Mouse (Mus musculus) activated CD4-positive, CD25-positive, alpha-beta regulatory T cell, adult 4 months (primary cell): Measurements from ENCODE around the gene Klb. TPM values are rescaled to one million over a fixed set of nuclear protein-coding genes. Genes with fewer than 3 reads are reported as not detected.

Experiments
- ATAC-seq: one replicate; pipeline ENCODE4 v1.8.0; 2017
- polyA plus RNA-seq, 2 experiments: library from polyadenylated mRNA; unstranded; fragments of 100-300 nt; shearing (Covaris generic); gene quantifications; one replicate each; pipeline ENCODE4 v1.2.1; 2017

Klb gene
- polyA plus RNA-seq, 2 experiments from 2014 or later, result not detected

DNA sequence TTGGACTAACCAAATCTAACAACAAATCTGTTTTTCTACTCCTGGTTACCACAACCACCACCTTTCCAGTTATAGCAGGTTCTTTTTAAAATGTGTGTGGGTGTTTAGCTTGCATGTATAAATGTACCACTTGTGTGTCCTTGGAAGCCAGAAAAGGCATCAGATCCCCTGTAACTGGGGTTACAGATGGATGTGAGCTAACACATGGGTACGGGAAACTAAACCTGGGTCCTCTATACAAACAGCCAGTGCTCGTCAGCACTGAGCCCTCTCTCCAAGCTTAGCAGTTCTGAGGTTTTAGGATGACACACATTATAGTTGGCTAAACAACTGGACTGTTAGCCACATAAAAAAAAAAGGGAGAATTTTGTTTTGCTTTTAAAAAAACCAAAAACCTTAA, 37.6 kb downstream of the Klb start:
- ATAC-seq, result no peak

DNA sequence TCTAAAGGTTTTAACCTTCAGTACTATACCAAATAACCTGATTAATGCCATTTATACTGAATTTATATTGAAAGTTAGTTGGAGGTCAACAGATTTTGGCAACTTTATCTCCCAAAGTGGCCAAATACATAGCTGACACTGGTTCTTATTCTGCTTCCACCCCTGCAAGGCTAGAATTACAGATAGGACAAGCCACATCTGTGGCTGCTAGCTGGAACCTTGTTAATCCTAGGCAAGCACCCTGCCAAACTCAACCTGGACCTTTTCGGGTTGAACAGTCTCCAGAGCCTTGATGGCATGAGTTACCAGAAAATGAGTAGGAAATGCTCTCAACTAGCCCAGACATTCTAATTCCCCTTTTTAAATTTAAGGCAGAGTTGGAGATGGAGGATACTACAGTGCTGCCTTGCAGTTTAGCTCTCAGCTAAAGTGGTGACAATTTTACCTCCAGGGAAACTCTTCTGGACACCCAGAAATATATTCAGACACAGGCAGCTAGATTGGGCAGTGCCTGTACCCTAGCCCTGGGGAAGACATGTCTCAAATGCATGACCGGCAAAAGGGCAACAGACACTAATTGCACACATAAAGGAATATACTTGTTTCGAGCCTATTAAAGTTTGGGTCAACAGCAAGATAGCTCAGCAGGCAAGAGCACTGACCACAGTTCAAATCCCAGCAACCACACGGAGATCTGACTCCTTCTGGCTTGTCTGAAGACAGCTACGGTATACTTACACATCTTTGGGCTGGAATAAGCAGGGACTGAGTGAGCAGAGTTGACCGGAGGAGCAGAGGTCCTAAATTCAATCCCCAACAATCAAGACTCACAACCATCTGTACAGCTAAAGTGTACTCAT, 39.1 kb downstream of the Klb start:
- ATAC-seq, result no peak

DNA sequence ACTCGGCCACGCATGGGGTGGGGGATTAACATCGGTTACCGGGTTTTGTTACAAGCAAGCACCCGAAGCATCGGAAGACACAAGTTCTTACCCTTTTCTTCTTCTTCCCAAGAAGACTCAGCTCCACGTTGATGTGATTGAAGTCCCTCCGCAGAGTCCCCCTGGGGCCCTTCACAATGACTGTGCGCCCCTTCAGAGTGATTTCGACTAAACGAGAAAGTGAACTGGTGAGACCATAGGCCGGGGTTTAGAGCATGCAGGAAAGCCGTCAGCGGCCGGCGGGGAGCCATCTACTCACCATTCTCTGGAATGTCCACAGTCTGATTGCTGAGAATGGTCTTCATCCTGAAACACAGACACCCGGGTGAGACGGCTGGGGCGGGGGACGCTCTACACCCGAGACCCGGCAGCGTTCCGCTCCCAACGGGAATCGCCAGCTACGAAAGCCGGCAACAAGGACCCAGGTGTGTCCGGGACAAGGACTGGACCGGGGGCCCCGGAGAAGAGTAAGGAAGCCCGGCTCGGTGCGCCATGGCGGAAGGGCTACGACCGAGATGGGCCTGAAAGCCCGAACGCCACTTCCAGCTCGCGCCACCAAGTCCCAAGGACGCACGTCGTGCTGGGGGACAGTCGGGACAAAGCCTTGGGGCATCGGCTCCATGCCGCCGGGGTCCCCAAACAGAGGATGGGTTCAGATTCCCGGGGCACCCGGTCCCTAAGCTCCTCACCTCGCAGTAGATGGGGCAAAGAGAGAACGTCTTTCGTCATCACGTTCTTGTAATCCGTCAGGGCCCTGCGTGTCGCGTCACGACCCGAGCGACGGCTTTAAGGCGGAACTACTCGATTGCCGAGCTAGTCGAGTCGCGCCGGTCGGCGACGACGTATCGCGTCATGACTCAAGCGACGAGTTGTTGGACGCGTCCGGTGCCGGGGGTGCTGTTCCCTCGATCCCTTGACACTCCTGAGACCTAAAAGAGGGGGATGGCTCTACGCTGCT, 42.8 kb downstream of the Klb start, which contains the start of the genes Rpl9 and Lias:
Gene Rpl9 (minus strand): TSS at position 797 of the 997 bp plus-strand sequence.
Gene Lias (plus strand): TSS at position 850 of the 997 bp plus-strand sequence.
- ATAC-seq, result peak; percentile 96

DNA sequence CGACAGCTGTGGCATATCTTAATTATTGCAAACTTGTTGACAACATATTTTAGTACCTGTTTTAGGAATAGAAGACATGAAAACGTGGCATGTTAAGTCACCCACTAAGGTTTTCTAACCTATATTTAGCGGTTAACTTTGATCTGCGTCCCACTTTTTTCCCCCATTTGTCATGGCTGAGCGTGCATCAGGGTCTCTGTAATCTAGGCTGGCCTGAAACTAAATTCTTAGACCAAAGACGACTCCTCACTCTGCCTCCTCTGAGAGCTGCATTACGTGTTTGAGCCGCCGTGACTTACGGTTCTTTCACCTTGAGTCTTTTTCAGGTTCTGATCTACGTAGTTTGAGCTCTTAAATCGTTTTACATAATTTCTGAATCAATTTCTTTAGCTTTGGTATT, 43.6 kb downstream of the Klb start:
- ATAC-seq, result peak; percentile 10

- ATAC-seq, result no peak
These were observed 46.3 kb downstream of the Klb start for GRCm38 (mm10) chr5:65394425-65394824.

DNA sequence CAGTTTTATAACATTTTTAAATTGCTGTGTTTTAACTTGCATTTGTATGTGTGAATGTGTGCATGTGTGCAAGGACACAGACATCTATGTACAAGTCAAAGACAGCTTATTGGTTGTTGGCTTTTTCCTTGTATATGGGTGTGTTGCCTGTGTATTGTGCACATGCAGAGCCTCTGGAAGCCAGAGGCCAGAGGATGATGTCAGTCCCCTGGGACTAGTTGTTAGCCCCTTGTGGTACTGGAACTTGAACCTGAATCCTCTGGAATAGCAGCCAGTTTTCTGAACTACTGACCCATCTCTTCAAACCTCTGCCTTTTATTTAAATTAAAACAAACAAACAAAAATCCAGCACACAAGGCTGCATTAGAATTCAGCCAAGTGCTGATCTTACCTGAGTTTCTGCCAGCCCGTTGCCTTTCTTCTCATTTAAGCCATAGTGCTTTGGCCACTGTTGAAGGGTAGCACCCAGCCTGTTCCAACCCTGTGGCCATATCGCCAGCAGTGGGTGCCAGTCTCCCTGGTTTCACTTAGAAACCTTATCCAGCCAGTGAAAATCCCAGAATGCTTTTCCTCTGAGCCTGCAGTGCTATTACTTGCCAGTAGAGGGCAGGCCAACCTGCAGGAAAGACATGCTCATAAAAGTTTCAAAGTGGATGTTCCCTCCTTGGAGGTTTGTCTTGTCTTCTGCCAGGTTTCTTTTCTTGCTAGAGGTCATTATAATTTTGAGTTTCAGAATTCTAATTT, 53.3 kb downstream of the Klb start:
- peak; percentile 63 for ATAC-seq

- ATAC-seq, result no peak
These were observed 59.9 kb downstream of the Klb start for GRCm38 (mm10) chr5:65407989-65408388.

GRCm38 (mm10) chr5:65415653-65416458, 67.7 kb downstream of the Klb start:
- ATAC-seq, result no peak

- ATAC-seq, result no peak
These were observed 71.0 kb downstream of the Klb start for GRCm38 (mm10) chr5:65419136-65419535.

- ATAC-seq, result no peak
These were observed 72.7 kb downstream of the Klb start for GRCm38 (mm10) chr5:65420822-65421221.

DNA sequence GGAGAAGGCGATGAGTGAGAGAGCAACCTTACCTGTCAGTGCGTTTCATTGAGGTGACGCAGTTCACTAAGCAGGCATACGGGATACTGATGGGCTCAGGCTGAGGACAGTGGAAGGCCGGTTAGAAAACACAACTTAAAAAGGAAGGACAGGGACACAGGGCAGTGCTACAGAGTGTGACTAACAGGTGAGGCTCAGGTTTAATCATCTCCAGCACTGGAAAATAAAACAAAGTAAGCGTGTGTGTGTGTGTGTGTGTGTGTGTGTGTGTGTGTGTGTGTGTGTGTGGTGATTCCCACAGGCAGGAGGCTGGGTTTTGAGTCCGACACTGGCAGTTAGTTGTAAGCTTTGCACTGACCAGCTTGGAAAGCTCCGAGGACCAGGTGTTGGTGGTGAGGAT, 74.7 kb downstream of the Klb start:
- no peak for ATAC-seq

- ATAC-seq, result no peak
These were observed 76.1 kb downstream of the Klb start for GRCm38 (mm10) chr5:65424215-65424614.

DNA sequence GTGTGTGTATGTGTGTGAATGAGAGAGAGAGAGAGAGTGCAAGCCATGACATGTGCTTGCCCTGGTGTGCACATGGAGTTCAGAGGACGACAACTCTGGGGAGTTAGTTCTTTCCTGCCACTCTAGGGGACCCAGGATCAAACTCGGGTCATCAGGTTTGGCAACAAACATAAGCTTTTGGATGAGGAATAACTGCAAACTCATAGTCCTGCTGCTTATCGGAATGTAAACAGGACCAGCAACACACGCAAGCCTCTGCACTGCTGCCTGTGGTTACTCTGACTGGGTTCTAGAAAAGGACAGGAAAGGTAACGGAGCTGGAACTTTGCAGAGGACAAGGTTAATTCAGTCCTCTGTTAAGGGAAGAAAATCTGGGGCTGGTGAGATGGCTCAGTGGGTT, 77.1 kb downstream of the Klb start:
- no peak for ATAC-seq

DNA sequence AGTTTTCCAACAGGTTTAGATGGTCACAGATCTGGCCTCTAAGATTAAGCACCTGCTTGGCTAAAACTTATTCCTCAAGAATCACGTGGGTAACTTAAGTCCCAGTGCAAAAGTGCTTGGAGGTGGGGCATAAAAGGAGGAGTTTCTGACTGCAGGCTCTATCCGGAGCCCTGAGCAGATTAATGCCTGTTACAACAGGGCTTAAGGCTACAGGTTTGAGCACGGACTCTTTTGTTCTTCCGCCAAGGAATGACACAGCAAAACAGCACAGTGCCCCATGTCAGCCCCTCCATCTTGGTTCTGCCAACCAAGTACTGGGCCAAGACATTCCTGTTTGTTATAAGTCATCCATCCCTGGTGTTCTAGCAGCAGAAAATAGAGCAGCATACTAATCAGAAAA, 80.2 kb downstream of the Klb start:
- ATAC-seq, result no peak

GRCm38 (mm10) chr5:65429441-65429840, 81.3 kb downstream of the Klb start:
- no peak for ATAC-seq

Other genes with a start within 250 kb of the Klb start
- gene Klhl5, start 240.8 kb upstream of the Klb start, polyA plus RNA-seq, result 1 to 10 TPM; 5.0 to 9.7 TPM
- 1 to 10 TPM; 2.5 to 3.2 TPM for gene Wdr19, start 148.6 kb upstream of the Klb start, polyA plus RNA-seq
- 10 to 100 TPM; 66.0 to 68.8 TPM for gene Rfc1, start 12.6 kb upstream of the Klb start, polyA plus RNA-seq
- gene Rpl9, start 43.1 kb downstream of the Klb start, polyA plus RNA-seq, result 1,000 to 10,000 TPM; 2,260 to 2,984 TPM
- gene Lias, start 43.2 kb downstream of the Klb start, polyA plus RNA-seq, result 10 to 100 TPM; 38.7 to 39.1 TPM
- gene Ugdh, start 87.6 kb downstream of the Klb start, polyA plus RNA-seq, result 10 to 100 TPM; 11.0 to 14.7 TPM
- gene Gm43552, start 144.5 kb downstream of the Klb start, polyA plus RNA-seq, result not detected
- gene Smim14, start 188.9 kb downstream of the Klb start, polyA plus RNA-seq, result 100 to 1,000 TPM; 137 to 154 TPM
- gene Ube2k, start 188.9 kb downstream of the Klb start, polyA plus RNA-seq, result 100 to 1,000 TPM; 107 to 115 TPM